Mouse (Mus musculus): ENCODE results near the gene Plekhg5. TPM values are rescaled to one million over a fixed set of nuclear protein-coding genes. Genes with fewer than 3 reads are reported as not detected.

Gene Plekhg5
- polyA plus RNA-seq, 1 experiment from 2014 or later: 10.0 TPM

DNA sequence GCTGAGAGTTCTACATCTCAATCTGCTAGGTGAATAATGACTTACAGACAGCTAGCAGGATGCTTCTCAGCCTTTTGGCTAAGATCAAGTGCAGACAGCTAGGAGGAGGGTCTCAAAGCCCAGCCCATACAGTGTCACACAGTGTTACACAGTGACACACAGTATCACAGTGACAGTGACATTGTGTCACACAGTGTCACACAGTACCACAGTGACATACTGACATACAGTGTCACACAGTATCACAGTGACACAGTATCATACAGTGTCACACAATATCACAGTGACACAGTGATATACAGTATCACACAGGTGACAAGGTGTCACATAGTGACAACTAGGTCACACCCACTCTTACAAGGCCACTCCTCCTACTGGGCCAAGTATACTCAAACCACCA lies 5.0 kb upstream of the Plekhg5 start:
- no peak overlapping the region for H3K4me3 ChIP-seq (replicated peaks; ENCODE audit: low read length)
- H3K27ac ChIP-seq: no peak overlapping the region
- no peaks in the 10 kb centered on the region for H3K4me1 ChIP-seq (replicated peaks; ENCODE audit: control insufficient read depth, insufficient read depth, low read length)

DNA sequence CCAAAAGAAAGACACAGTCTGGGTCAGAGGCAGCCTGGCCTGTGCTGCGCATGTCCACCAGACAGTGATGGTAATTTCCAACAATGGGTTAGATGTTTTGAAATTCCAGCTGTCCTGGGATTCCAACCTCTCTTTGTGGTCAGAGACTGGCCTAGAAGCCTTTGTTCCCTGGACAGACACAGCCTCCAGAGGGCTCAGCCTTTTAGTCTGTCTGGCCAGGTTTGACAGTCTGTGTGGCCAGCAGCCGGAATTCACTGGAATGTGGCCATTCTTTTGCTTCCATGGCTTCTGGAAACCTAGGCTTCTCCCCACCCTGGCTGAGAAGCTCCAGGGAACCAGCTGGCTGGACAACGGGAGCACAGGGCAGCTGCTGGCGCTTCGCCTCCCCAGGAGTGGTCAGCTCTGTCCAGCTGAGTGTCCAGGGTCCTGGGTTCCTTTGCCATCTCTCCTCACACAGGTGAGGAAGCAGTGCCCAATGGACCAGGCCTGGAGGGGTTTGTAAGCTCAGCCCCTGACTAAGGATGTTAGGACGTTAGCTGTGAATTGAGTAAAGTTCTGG lies 4.1 kb upstream of the Plekhg5 start:
- ATAC-seq (ENCODE audit: low FRiP score) (no peak), DNase-seq (ENCODE audit: low spot score) (no peak)
- H3K4me3 ChIP-seq (replicated peaks; ENCODE audit: low read length): no peak overlapping the region
- no peaks in the 10 kb centered on the region for H3K27me3 ChIP-seq (ENCODE audit: control insufficient read depth, insufficient read depth, low read length)
- H3K4me2 ChIP-seq (replicated peaks): no peak overlapping the region
- H3K4me1 ChIP-seq (replicated peaks; ENCODE audit: control insufficient read depth, insufficient read depth, low read length): peaks cover 5% of the 10 kb centered on the region; the same call in 1 of the 2 replicates
- 65% methylated on average over 6 of the region's 6 CpGs for WGBS
- H3K9me3 ChIP-seq (ENCODE audit: control insufficient read depth, low read length): no peaks in the 10 kb centered on the region
- H3K9ac ChIP-seq: no peak overlapping the region
- no peaks in the 10 kb centered on the region for H3K36me3 ChIP-seq (replicated peaks; ENCODE audit: control insufficient read depth, insufficient read depth)
- no peak overlapping the region for H3K27ac ChIP-seq

More for the DNA sequence above, 5.0 kb upstream of the Plekhg5 start:
- Histone ChIP-seq H3K4me2 (replicated peaks) (no peak overlapping the region), H3K9ac (no peak overlapping the region), H3K27me3 (ENCODE audit: control insufficient read depth, insufficient read depth, low read length) (no peaks in the 10 kb centered on the region), H3K9me3 (ENCODE audit: control insufficient read depth, low read length) (no peaks in the 10 kb centered on the region), H3K36me3 (replicated peaks; ENCODE audit: control insufficient read depth, insufficient read depth) (no peaks in the 10 kb centered on the region)
- ATAC-seq (ENCODE audit: low FRiP score) (no peak; the same call in 1 of the 2 replicates), DNase-seq (ENCODE audit: low spot score) (no peak)

DNA sequence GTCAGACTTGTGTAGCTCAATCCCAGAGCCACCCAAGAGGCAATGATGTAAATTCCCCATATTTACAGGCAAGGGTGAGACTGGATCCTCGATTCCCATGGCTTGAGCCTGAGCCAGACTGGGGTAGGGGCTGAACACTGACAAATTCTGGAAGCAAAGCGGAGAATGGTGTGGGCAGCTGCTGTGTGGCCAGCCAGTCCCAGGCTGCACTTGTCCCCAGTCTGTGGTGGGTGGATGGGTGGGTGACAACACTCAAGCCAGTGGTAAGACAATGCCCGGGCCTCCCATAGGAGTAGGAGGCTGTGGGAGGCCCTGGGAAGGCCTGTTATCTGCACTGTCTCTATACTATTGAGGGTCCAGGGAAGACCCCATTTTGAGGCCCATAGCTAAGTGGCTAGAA lies 3.1 kb upstream of the Plekhg5 start:
- no peak overlapping the region for H3K27ac ChIP-seq
- WGBS: 87% methylated on average over 3 of the region's 3 CpGs
- H3K27me3 ChIP-seq (ENCODE audit: control insufficient read depth, insufficient read depth, low read length): no peaks in the 10 kb centered on the region
- H3K4me3 ChIP-seq (replicated peaks; ENCODE audit: low read length): no peak overlapping the region
- H3K9ac ChIP-seq: no peak overlapping the region
- no peak overlapping the region for H3K4me2 ChIP-seq (replicated peaks)
- ATAC-seq (ENCODE audit: low FRiP score) (no peak), DNase-seq (ENCODE audit: low spot score) (no peak)
- H3K4me1 ChIP-seq (replicated peaks; ENCODE audit: control insufficient read depth, insufficient read depth, low read length): peaks cover 5% of the 10 kb centered on the region; the same call in 1 of the 2 replicates
- H3K36me3 ChIP-seq (replicated peaks; ENCODE audit: control insufficient read depth, insufficient read depth): no peaks in the 10 kb centered on the region
- no peaks in the 10 kb centered on the region for H3K9me3 ChIP-seq (ENCODE audit: control insufficient read depth, low read length)

DNA sequence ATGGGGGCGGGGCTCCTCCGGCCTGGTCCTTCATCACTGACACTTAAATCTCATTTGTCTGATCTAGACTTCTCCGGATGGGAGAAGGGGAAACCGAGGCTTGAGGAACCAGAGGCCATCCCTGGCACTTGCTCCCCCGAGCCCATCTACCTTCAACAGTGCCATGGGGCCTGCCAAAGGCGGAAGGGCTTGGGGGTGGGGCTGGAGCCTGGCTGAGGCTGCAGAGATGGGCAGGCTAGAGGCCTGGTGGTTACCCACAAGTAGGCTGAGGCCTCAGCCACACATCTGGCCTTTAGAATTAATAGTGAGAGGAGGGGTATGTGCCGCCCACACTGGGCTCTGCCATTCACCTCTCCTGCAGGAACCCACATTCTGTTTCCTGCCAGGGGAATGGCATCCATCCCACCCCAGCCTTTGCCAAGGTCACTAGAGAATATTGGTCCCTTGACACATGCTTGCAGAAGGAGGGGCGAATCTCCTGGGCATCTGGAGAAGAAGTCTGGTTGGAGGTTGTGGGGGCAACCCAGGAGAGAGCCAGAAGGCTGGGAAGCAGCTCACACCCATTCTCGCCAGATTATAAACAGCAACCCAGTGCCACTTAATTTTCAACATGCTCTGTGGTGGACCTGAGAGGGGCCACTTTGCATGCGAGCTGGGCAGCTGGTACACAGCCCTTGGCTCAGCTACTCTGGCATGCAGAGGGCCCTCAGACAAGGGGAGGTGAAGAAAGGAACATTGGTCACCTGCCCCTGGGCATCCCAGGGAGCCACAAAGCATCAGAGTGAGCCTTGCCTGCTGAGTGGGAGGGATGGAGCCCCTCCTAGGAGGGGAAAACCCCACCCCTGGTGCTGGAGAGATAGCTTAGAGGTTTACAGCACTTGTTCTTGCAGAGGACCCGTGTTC lies 1.6 kb upstream of the Plekhg5 start:
- no peaks in the 10 kb centered on the region for H3K27me3 ChIP-seq (ENCODE audit: control insufficient read depth, insufficient read depth, low read length)
- peaks cover 5% of the 10 kb centered on the region; the same call in 1 of the 2 replicates for H3K4me1 ChIP-seq (replicated peaks; ENCODE audit: control insufficient read depth, insufficient read depth, low read length)
- no peaks in the 10 kb centered on the region for H3K36me3 ChIP-seq (replicated peaks; ENCODE audit: control insufficient read depth, insufficient read depth)
- no peak overlapping the region for H3K4me3 ChIP-seq (replicated peaks; ENCODE audit: low read length)
- DNase-seq (ENCODE audit: low spot score) (no peak), ATAC-seq (ENCODE audit: low FRiP score) (no peak)
- H3K9me3 ChIP-seq (ENCODE audit: control insufficient read depth, low read length): no peaks in the 10 kb centered on the region
- H3K9ac ChIP-seq: no peak overlapping the region
- H3K4me2 ChIP-seq (replicated peaks): no peak overlapping the region
- H3K27ac ChIP-seq: no peak overlapping the region
- WGBS: 78% methylated on average over 11 of the region's 11 CpGs

DNA sequence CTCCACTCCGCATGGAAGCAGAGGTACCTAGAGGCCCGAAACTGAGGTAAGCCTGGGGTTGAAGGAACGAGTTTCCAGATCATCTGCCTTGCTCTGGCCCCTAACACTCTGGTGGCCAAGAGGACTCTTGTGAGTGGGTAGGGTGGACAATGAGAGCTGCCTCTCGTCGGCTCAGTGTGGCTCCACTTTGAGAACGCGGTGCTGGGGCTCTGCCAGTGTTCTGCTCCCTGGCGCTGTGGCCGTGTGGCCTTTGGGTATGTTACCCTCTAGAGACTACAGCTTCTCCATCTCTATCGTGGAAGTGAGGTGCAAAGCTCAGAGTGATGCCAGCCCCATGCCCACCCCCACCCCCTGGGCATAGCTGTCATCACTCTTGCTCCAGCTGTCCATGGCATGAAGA lies 357 bp downstream of the Plekhg5 start:
- peak; percentile 34; the same call in 1 of the 2 replicates for ATAC-seq (ENCODE audit: low FRiP score)
- DNase-seq (ENCODE audit: low spot score): no peak

DNA sequence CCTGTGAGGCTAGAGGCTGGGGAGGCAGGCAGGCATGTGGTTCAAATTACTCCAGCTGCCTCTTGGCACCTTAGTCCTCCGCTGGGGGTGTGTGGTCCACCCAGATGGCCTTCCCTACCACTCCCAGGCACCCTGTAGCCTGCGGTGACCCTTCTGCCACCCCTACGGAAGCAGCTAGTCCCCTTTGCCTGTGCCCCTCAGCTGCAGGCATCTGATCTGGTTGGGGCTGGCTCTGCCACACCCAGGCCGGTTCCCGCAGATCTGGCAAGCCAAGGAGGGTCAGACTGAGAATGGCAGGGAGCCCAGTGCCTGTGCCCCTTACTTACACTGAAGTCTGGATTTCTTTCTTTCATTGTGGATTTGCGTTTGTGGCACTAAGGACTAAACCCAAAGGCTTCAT lies 1.4 kb downstream of the Plekhg5 start:
- Histone ChIP-seq H3K9me3 (ENCODE audit: control insufficient read depth, low read length) (no peaks in the 10 kb centered on the region), H3K4me3 (replicated peaks; ENCODE audit: low read length) (no peak overlapping the region), H3K36me3 (replicated peaks; ENCODE audit: control insufficient read depth, insufficient read depth) (no peaks in the 10 kb centered on the region), H3K27ac (no peak overlapping the region), H3K4me1 (replicated peaks; ENCODE audit: control insufficient read depth, insufficient read depth, low read length) (peaks cover 5% of the 10 kb centered on the region; the same call in 1 of the 2 replicates), H3K4me2 (replicated peaks) (no peak overlapping the region), H3K27me3 (ENCODE audit: control insufficient read depth, insufficient read depth, low read length) (no peaks in the 10 kb centered on the region), H3K9ac (no peak overlapping the region)
- ATAC-seq (ENCODE audit: low FRiP score) (no peak), DNase-seq (ENCODE audit: low spot score) (no peak)
- 80% methylated on average over 6 of the region's 6 CpGs for WGBS

More for the DNA sequence above, 357 bp downstream of the Plekhg5 start:
- H3K27me3 ChIP-seq (ENCODE audit: control insufficient read depth, insufficient read depth, low read length): no peaks in the 10 kb centered on the region
- peak overlapping the region; percentile 10; the same call in 1 of the 2 replicates for H3K4me2 ChIP-seq (replicated peaks)
- WGBS: 48% methylated on average over 10 of the region's 10 CpGs
- H3K9me3 ChIP-seq (ENCODE audit: control insufficient read depth, low read length): no peaks in the 10 kb centered on the region
- no peaks in the 10 kb centered on the region for H3K36me3 ChIP-seq (replicated peaks; ENCODE audit: control insufficient read depth, insufficient read depth)
- peaks cover 5% of the 10 kb centered on the region; the same call in 1 of the 2 replicates for H3K4me1 ChIP-seq (replicated peaks; ENCODE audit: control insufficient read depth, insufficient read depth, low read length)
- no peak overlapping the region for H3K9ac ChIP-seq
- H3K4me3 ChIP-seq (replicated peaks; ENCODE audit: low read length): no peak overlapping the region
- H3K27ac ChIP-seq: no peak overlapping the region

DNA sequence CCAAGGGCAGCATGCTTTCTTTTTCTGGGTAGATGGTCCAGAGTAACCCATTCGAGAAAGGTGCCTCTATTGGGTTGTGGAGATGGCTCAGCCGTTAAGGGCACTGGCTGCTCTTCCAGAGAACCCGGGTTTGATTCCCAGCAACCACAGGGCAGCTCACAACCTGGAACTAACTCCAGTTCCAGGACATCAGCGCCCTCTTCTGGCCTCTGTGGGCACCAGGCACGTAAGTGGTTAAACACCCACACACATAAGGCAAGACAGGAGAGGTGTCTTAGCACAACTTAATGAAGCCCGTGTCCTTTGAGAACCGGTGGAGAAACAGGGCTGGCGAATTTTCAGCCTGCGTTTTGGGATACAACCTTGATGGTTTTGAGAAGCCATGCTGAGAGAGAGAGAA lies 2.2 kb downstream of the Plekhg5 start:
- DNase-seq (ENCODE audit: low spot score) (no peak), ATAC-seq (ENCODE audit: low FRiP score) (no peak)
- Histone ChIP-seq H3K4me3 (replicated peaks; ENCODE audit: low read length) (no peak overlapping the region), H3K27ac (no peak overlapping the region), H3K27me3 (ENCODE audit: control insufficient read depth, insufficient read depth, low read length) (no peaks in the 10 kb centered on the region), H3K4me1 (replicated peaks; ENCODE audit: control insufficient read depth, insufficient read depth, low read length) (peaks cover 5% of the 10 kb centered on the region; the same call in 1 of the 2 replicates), H3K4me2 (replicated peaks) (no peak overlapping the region), H3K36me3 (replicated peaks; ENCODE audit: control insufficient read depth, insufficient read depth) (no peaks in the 10 kb centered on the region), H3K9ac (no peak overlapping the region), H3K9me3 (ENCODE audit: control insufficient read depth, low read length) (no peaks in the 10 kb centered on the region)
- 87% methylated on average over 9 of the region's 9 CpGs for WGBS

DNA sequence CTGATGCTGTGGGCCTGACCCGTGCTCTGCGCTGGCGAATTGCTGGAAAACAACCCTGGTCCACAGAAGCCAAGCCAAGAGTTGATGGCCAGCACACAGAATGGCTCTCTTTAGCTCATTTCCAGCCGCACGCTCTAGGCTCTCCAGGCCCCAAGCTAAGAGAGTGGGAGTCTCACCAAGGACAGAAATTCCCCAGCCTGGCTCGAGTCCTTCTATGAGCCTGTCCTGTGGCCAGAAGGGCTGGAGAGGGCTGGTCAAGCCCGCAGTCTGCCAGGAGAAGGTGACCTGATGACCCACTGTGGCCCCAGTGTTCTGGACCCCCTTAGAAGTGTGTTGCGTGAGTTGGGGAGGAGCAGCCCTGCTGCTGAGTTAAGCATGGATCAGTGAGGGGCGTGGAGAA lies 4.9 kb downstream of the Plekhg5 start:
- ATAC-seq (ENCODE audit: low FRiP score) (no peak), DNase-seq (ENCODE audit: low spot score) (no peak)
- H3K4me1 ChIP-seq (replicated peaks; ENCODE audit: control insufficient read depth, insufficient read depth, low read length): peaks cover 5% of the 10 kb centered on the region; the same call in 1 of the 2 replicates
- H3K27ac ChIP-seq: no peak overlapping the region
- H3K36me3 ChIP-seq (replicated peaks; ENCODE audit: control insufficient read depth, insufficient read depth): no peaks in the 10 kb centered on the region
- H3K4me3 ChIP-seq (replicated peaks; ENCODE audit: low read length): no peak overlapping the region
- WGBS: 88% methylated on average over 9 of the region's 9 CpGs
- H3K9me3 ChIP-seq (ENCODE audit: control insufficient read depth, low read length): no peaks in the 10 kb centered on the region
- H3K27me3 ChIP-seq (ENCODE audit: control insufficient read depth, insufficient read depth, low read length): no peaks in the 10 kb centered on the region
- H3K4me2 ChIP-seq (replicated peaks): no peak overlapping the region
- no peak overlapping the region for H3K9ac ChIP-seq

DNA sequence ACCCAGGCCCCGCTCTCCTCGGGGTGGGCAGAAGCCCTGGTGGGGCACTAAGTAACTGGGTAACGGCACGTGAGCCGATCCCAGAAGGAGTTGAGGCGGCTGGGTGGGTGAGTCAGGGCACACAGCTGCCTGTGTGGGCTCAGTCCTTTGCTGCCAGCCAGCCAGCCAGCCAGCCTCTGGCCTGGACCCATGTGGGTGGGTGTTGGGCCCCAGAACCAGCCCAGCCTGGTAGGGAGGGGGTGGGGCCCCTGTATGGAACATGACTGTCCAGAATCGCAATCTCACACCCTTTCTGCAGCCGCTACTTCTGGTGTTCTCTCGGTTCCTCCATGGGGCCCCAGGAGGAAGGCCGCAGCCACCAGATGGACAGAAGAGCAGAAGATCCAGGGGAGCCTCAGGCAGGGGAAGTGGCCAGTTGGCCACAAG lies 5.8 kb downstream of the Plekhg5 start:
- Histone ChIP-seq H3K9ac (no peak overlapping the region), H3K4me1 (replicated peaks; ENCODE audit: control insufficient read depth, insufficient read depth, low read length) (no peaks in the 10 kb centered on the region), H3K9me3 (ENCODE audit: control insufficient read depth, low read length) (no peaks in the 10 kb centered on the region), H3K27ac (no peak overlapping the region), H3K27me3 (ENCODE audit: control insufficient read depth, insufficient read depth, low read length) (no peaks in the 10 kb centered on the region), H3K4me3 (replicated peaks; ENCODE audit: low read length) (no peak overlapping the region), H3K4me2 (replicated peaks) (no peak overlapping the region), H3K36me3 (replicated peaks; ENCODE audit: control insufficient read depth, insufficient read depth) (no peaks in the 10 kb centered on the region)
- 90% methylated on average over 10 of the region's 10 CpGs for WGBS
- DNase-seq (ENCODE audit: low spot score) (no peak), ATAC-seq (ENCODE audit: low FRiP score) (no peak)

Data from hindbrain, embryonic 14.5 days (tissue).